Mouse (Mus musculus) thymus, adult 2 months (tissue): ENCODE measurements around the gene Ap3s2. TPM values are rescaled to one million over a fixed set of nuclear protein-coding genes. Genes with fewer than 3 reads are reported as not detected.

Source experiments
- DNase-seq: peaks from one replicate; pipeline ENCODE4 v3.0.0; 2021
- H3K27ac ChIP-seq: fragments of 200-500 bp; 2 replicates; pipeline ENCODE4 v1.5.1; 2012; ENCODE audit warnings: low read length, control low read depth; ENCODE audit not compliant: control insufficient read depth, insufficient read depth
- H3K27me3 ChIP-seq: fragments of 200-500 bp; 2 replicates; pipeline ENCODE4 v1.6.1; 2012; ENCODE audit warnings: mild to moderate bottlenecking, low read length, moderate library complexity, mixed read lengths; ENCODE audit not compliant: control insufficient read depth, insufficient read depth
- H3K36me3 ChIP-seq: fragments of 200-500 bp; 2 replicates; pipeline ENCODE4 v1.6.1; 2012; ENCODE audit warnings: mild to moderate bottlenecking, low read length, moderate library complexity; ENCODE audit not compliant: control insufficient read depth, insufficient read depth
- H3K4me1 ChIP-seq: fragments of 200-500 bp; replicated peaks from 2 replicates; pipeline ENCODE4 v1.6.1; 2012; ENCODE audit warnings: low read length; ENCODE audit not compliant: control insufficient read depth, insufficient read depth
- H3K4me3 ChIP-seq: fragments of 200-500 bp; 2 replicates; pipeline ENCODE4 v1.5.1; 2012; ENCODE audit warnings: mild to moderate bottlenecking, low read length, control low read depth, moderate library complexity; ENCODE audit not compliant: control insufficient read depth, insufficient read depth
- CTCF ChIP-seq: fragments of 200-500 bp; IDR thresholded peaks from 2 replicates; pipeline ENCODE4 v1.5.1; 2012; ENCODE audit warnings: mild to moderate bottlenecking, control low read depth, low read length, moderate library complexity, borderline replicate concordance; ENCODE audit not compliant: control insufficient read depth, poor library complexity, insufficient read depth; ENCODE audit errors: extremely low read depth
- POLR2A ChIP-seq: fragments of 200-500 bp; IDR thresholded peaks from 2 replicates; pipeline ENCODE4 v1.6.1; 2012; ENCODE audit warnings: mild to moderate bottlenecking, low read length, control low read depth, moderate library complexity; ENCODE audit not compliant: control insufficient read depth, poor library complexity, insufficient read depth; ENCODE audit errors: extremely low read depth
- WGBS: fragments of 180-500 bp; shearing (Covaris S2); methylation state at CpG from one replicate; pipeline ENCODE4 v1.1.7; 2018; 5-methylcytosine and 5-hydroxymethylcytosine counted together
- polyA plus RNA-seq: library from polyadenylated mRNA; depleted of rRNA; stranded (reverse); fragments of >200 nt; gene quantifications from 2 replicates; pipeline ENCODE4 v1.2.3, GENCODE M21; 2012

Ap3s2 gene
- polyA plus RNA-seq, 1 experiment: 22.4 TPM

DNA sequence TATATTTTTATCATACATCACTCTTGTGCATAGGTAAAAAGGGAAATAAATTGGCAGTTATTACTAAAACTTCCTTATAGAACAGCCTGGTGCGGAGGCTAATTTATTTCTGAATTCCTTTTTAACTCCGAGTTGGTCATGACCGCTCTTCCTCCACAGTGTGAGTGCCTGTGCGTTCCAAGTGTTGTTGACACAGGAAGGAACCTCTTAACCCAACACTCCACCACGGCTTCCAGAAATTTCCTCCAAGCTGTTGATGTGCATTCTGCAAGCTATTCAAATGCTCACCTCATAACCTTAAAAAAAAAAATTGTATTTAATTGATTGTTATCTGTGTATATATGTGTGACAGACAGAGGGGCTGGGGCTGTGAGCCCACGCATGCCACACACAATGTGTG is 29.8 kb upstream of the Ap3s2 start:
- no peak overlapping the region for H3K4me3 ChIP-seq
- no peak overlapping the region for H3K27ac ChIP-seq
- DNase-seq: no peak
- no peak for TF ChIP-seq CTCF
- 37% methylated on average over 6 of the region's 6 CpGs for WGBS
- H3K27me3 ChIP-seq: no peaks in the 10 kb centered on the region
- no peaks in the 10 kb centered on the region for H3K4me1 ChIP-seq
- no peaks in the 10 kb centered on the region for H3K36me3 ChIP-seq

- H3K4me1 ChIP-seq: 0 out of 2 replicates have a peak, but pooled peaks cover 3% of the 10 kb centered on the region
- H3K27me3 ChIP-seq: peaks cover 3% of the 10 kb centered on the region
- 22% methylated on average over 19 of the region's 19 CpGs for WGBS
- no peak overlapping the region for H3K27ac ChIP-seq
- no peak for DNase-seq
- H3K4me3 ChIP-seq: no peak overlapping the region
- no peak for TF ChIP-seq CTCF
- no peak for TF ChIP-seq POLR2A
- no peaks in the 10 kb centered on the region for H3K36me3 ChIP-seq
Observed at GRCm38 (mm10) chr7:79935511-79936205, 15.2 kb upstream of the Ap3s2 start.

DNA sequence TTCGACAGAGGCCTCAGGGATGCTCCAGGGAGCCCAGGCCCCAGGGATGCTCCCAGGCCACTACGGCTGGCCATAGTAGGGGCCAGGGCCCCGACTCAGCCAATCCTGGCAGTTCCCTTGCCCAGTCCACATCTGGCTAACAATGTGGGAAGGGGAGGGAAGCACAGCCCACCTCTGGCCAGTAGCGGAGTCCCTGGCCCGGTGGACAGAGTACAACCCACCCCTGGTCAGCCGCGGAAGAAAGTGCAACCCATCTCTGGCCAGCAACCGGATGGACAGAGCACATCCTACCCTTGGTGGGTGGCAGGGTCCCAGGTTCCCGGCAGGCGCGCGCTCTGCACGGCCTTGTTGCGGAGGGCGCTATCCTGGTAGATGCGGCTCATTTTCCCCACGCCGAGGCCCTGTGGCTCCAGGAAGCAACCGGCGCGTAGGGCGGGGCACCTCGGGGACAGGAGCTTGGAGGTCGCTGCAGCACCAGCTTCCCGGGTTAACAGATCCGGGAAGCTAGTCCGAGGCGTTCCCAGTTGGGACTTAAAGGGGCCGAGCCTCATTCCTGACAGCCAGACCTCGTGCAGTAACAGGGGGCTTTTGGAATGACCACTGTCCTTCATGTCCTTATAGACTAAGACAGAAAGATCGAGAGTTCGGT is 14.5 kb upstream of the Ap3s2 start, which contains the start of gene Arpin:
TSS of gene Arpin (minus strand) at position 498 of the 649 bp plus-strand sequence.
- 0 out of 2 replicates have a peak, but pooled peaks cover 3% of the 10 kb centered on the region for H3K4me1 ChIP-seq
- no peak within 1 kb of the TSS for H3K27ac ChIP-seq
- peak within 1 kb of the TSS; percentile 15 for H3K4me3 ChIP-seq
- no peak for TF ChIP-seq POLR2A
- TF ChIP-seq CTCF: no peak
- no peaks in the 10 kb centered on the region for H3K36me3 ChIP-seq
- peaks cover 3% of the 10 kb centered on the region for H3K27me3 ChIP-seq
- 15% methylated on average over 32 of the region's 32 CpGs for whole genome bisulfite sequencing
- no peak for DNase-seq

DNA sequence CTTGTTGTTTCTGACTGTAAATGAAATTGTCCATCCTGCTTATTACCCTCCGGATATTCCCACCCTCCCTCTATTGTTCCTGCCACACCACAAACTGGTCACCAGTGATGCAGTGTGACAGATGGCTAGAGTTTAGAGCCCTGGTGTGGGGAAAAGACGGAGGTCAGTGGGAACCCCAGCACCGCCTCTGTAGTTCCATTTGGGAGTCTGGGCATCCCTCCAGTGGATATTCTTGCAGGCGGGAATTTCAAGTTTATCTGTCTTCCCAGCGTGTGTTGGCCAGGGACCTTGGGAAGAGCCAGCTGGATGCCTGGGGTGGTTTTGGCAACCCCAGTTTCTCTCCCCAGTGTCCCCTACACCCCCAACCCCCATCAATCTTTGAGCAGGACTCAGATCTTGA is 14.0 kb upstream of the Ap3s2 start:
- no peak for TF ChIP-seq CTCF
- TF ChIP-seq POLR2A: no peak
- Histone ChIP-seq H3K27ac (no peak overlapping the region), H3K27me3 (peaks cover 3% of the 10 kb centered on the region), H3K4me3 (no peak overlapping the region), H3K36me3 (no peaks in the 10 kb centered on the region), H3K4me1 (0 out of 2 replicates have a peak, but pooled peaks cover 3% of the 10 kb centered on the region)
- DNase-seq: no peak
- 95% methylated on average over 5 of the region's 5 CpGs for WGBS

- Histone ChIP-seq H3K4me1 (0 out of 2 replicates have a peak, but pooled peaks cover under 1% of the 10 kb centered on the region), H3K27me3 (no peaks in the 10 kb centered on the region), H3K4me3 (no peak overlapping the region), H3K36me3 (no peaks in the 10 kb centered on the region), H3K27ac (no peak overlapping the region)
- no peak for TF ChIP-seq POLR2A
- no peak for TF ChIP-seq CTCF
- DNase-seq: no peak
- WGBS: 87% methylated on average over 2 of the region's 2 CpGs
Observed at GRCm38 (mm10) chr7:79928516-79929052, 8.1 kb upstream of the Ap3s2 start.

- 89% methylated on average over 3 of the region's 3 CpGs for WGBS
- H3K4me1 ChIP-seq: no peaks in the 10 kb centered on the region
- H3K4me3 ChIP-seq: no peak overlapping the region
- H3K27me3 ChIP-seq: no peaks in the 10 kb centered on the region
- peaks cover 6% of the 10 kb centered on the region; the same call in 1 of the 2 replicates for H3K36me3 ChIP-seq
- no peak overlapping the region for H3K27ac ChIP-seq
- no peak for DNase-seq
- TF ChIP-seq POLR2A (no peak), CTCF (no peak)
Observed at GRCm38 (mm10) chr7:79914556-79914955, 5.9 kb downstream of the Ap3s2 start.
